Mouse (Mus musculus) embryonic facial prominence, embryonic 14.5 days (tissue): ENCODE measurements around the gene Sbf1. TPM values are rescaled to one million over a fixed set of nuclear protein-coding genes. Genes with fewer than 3 reads are reported as not detected.

Experiments used
- ATAC-seq: fragments of 200-750 bp; cut with Nextera tagmentation; 2 replicates; pipeline ENCODE4 v1.8.0; 2017; ENCODE audit warnings: low read depth, moderate number of reproducible peaks, moderate TSS enrichment
- DNase-seq: peaks from one replicate; pipeline ENCODE4 v3.0.0-alpha.2; 2015; ENCODE audit warnings: low spot score
- H3K27ac ChIP-seq: fragments of 300-500 bp; sonication (generic); replicated peaks from 2 replicates; pipeline ENCODE4 v1.5.1; 2014; ENCODE audit warnings: low read depth, mild to moderate bottlenecking, low read length, moderate library complexity
- H3K27me3 ChIP-seq: fragments of 300-500 bp; sonication (generic); replicated peaks from 2 replicates; pipeline ENCODE4 v1.6.1; 2014; ENCODE audit warnings: low read length; ENCODE audit not compliant: control insufficient read depth, insufficient read depth
- H3K36me3 ChIP-seq: fragments of 300-500 bp; sonication (generic); 2 replicates; pipeline ENCODE4 v1.6.1; 2014; ENCODE audit warnings: low read length, mixed read lengths; ENCODE audit not compliant: control insufficient read depth, insufficient read depth
- H3K4me1 ChIP-seq: fragments of 300-500 bp; sonication (generic); 2 replicates; pipeline ENCODE4 v1.6.1; 2014; ENCODE audit warnings: antibody characterized with exemption, low read length; ENCODE audit not compliant: control insufficient read depth, insufficient read depth
- H3K4me2 ChIP-seq: fragments of 300-500 bp; sonication (generic); 2 replicates; pipeline ENCODE4 v1.6.1; 2014; ENCODE audit warnings: low read depth, mild to moderate bottlenecking, low read length, moderate library complexity, mixed read lengths
- H3K4me3 ChIP-seq: fragments of 300-500 bp; sonication (generic); 2 replicates; pipeline ENCODE4 v1.5.1; 2014; ENCODE audit warnings: low read depth, mild to moderate bottlenecking, low read length
- H3K9ac ChIP-seq: fragments of 300-500 bp; sonication (generic); 2 replicates; pipeline ENCODE4 v1.6.1; 2014; ENCODE audit warnings: low read depth, mild to moderate bottlenecking, low read length, moderate library complexity, mixed read lengths
- H3K9me3 ChIP-seq: fragments of 300-500 bp; sonication (generic); 2 replicates; pipeline ENCODE4 v1.6.1; 2016; ENCODE audit warnings: low read length; ENCODE audit not compliant: control insufficient read depth
- WGBS: fragments of 180-500 bp; shearing (Covaris S2); extraction: QIAGEN DNeasy Blood & Tissue Kit; methylation state at CpG from one replicate; pipeline ENCODE4 v1.1.7; 2014; 5-methylcytosine and 5-hydroxymethylcytosine counted together
- polyA plus RNA-seq: library from polyadenylated mRNA; unstranded; fragments of >200 nt; fragmentation: Nextera tagmentation; extraction: Ambion mirVana; gene quantifications from 2 replicates; pipeline ENCODE4 v1.2.1, GENCODE M21; 2014

Sbf1 gene
- polyA plus RNA-seq, 1 experiment from 2014 or later, result 65.6 TPM

DNA sequence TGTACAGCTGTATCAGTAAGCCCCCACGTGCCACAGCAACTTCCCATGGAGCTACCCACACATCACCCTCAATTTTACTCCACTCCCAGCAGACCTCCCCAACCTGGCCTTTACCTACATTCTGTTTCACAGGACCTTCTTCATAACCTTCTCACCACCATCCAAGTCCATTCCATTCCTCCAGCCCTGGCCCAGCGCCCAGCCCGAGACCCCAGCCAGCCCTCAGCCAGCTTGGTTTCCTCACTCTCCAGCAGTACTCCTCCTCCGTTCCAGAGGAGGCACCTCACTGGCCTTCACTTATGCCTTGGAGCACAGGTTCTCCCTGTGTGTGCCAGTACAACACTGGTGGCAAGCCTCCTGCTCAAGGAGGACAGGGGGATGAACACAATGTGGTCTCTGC lies 1.8 kb downstream of the Sbf1 start:
- H3K27ac ChIP-seq, result no peak overlapping the region
- H3K9ac ChIP-seq, result 0 out of 2 replicates have a peak overlapping the region, but pooled peaks have one; percentile 82
- H3K4me3 ChIP-seq, result no peak overlapping the region
- H3K27me3 ChIP-seq, result no peaks in the 10 kb centered on the region
- ATAC-seq, result no peak
- H3K36me3 ChIP-seq, result no peaks in the 10 kb centered on the region
- no peaks in the 10 kb centered on the region for H3K9me3 ChIP-seq
- peak overlapping the region; percentile 93; the same call in 1 of the 2 replicates for H3K4me2 ChIP-seq
- H3K4me1 ChIP-seq, result peaks cover 15% of the 10 kb centered on the region
- no peak for DNase-seq
- 67% methylated on average over 4 of the region's 4 CpGs for WGBS

GRCm38 (mm10) chr15:89309962-89310498 lies 5.1 kb downstream of the Sbf1 start:
- H3K4me2 ChIP-seq, result no peak overlapping the region
- ATAC-seq (no peak), DNase-seq (peak; percentile 17)
- no peaks in the 10 kb centered on the region for H3K27me3 ChIP-seq
- H3K36me3 ChIP-seq, result peaks cover 17% of the 10 kb centered on the region
- H3K9ac ChIP-seq, result no peak overlapping the region
- H3K27ac ChIP-seq, result no peak overlapping the region
- H3K4me3 ChIP-seq, result no peak overlapping the region
- 59% methylated on average over 4 of the region's 6 CpGs for WGBS
- H3K9me3 ChIP-seq, result no peaks in the 10 kb centered on the region
- H3K4me1 ChIP-seq, result peaks cover 15% of the 10 kb centered on the region

- WGBS, result 74% methylated on average over 7 of the region's 7 CpGs
- H3K9me3 ChIP-seq, result no peaks in the 10 kb centered on the region
Measured at GRCm38 (mm10) chr15:89308406-89309139, 6.5 kb downstream of the Sbf1 start.

GRCm38 (mm10) chr15:89307461-89307860 lies 7.7 kb downstream of the Sbf1 start:
- DNase-seq, result no peak
- Histone ChIP-seq H3K4me2 (no peak overlapping the region), H3K27ac (no peak overlapping the region), H3K9ac (no peak overlapping the region), H3K36me3 (peaks cover 41% of the 10 kb centered on the region), H3K27me3 (no peaks in the 10 kb centered on the region), H3K4me1 (no peaks in the 10 kb centered on the region), H3K9me3 (no peaks in the 10 kb centered on the region), H3K4me3 (no peak overlapping the region)
- 90% methylated on average over 13 of the region's 13 CpGs for WGBS
- no peak for ATAC-seq

More at GRCm38 (mm10) chr15:89308406-89309139, 6.5 kb downstream of the Sbf1 start:
- no peaks in the 10 kb centered on the region for H3K27me3 ChIP-seq
- DNase-seq (no peak), ATAC-seq (no peak)
- no peak overlapping the region for H3K4me2 ChIP-seq
- H3K4me3 ChIP-seq, result no peak overlapping the region
- H3K9ac ChIP-seq, result no peak overlapping the region
- H3K36me3 ChIP-seq, result peaks cover 30% of the 10 kb centered on the region
- peaks cover 8% of the 10 kb centered on the region; the same call in 1 of the 2 replicates for H3K4me1 ChIP-seq
- no peak overlapping the region for H3K27ac ChIP-seq

GRCm38 (mm10) chr15:89305966-89306365 lies 9.1 kb downstream of the Sbf1 start:
- DNase-seq (no peak), ATAC-seq (no peak)
- Histone ChIP-seq H3K4me3 (no peak overlapping the region), H3K4me1 (no peaks in the 10 kb centered on the region), H3K4me2 (no peak overlapping the region), H3K27ac (no peak overlapping the region), H3K36me3 (peaks cover 56% of the 10 kb centered on the region), H3K27me3 (no peaks in the 10 kb centered on the region), H3K9me3 (no peaks in the 10 kb centered on the region), H3K9ac (no peak overlapping the region)
- WGBS, result 56% methylated on average over 1 of the region's 1 CpGs

DNA sequence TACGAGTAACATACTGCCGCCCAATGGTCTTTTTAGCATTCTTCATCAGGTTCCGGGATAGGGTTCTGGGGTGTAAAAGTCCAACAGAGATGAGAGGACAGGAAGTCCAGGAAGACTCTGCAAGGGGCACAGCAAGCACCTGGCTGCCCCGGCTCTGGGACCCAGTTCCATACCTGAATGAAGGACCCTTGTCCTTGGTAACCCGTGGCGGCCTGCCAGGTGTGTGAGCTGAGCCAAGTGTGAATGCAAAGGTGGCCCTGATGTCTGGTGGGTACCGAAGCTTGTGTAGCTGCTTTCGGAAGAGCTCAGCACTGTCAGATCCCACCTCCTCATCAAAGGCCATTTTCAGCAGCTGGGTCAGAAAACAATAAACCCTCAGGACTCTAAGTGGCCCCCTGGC lies 14.5 kb downstream of the Sbf1 start:
- ATAC-seq (no peak), DNase-seq (no peak)
- Histone ChIP-seq H3K27ac (no peak overlapping the region), H3K9ac (no peak overlapping the region), H3K9me3 (no peaks in the 10 kb centered on the region), H3K4me2 (no peak overlapping the region), H3K27me3 (no peaks in the 10 kb centered on the region), H3K4me3 (no peak overlapping the region), H3K36me3 (peaks cover 91% of the 10 kb centered on the region), H3K4me1 (no peaks in the 10 kb centered on the region)
- WGBS, result 97% methylated on average over 8 of the region's 8 CpGs

DNA sequence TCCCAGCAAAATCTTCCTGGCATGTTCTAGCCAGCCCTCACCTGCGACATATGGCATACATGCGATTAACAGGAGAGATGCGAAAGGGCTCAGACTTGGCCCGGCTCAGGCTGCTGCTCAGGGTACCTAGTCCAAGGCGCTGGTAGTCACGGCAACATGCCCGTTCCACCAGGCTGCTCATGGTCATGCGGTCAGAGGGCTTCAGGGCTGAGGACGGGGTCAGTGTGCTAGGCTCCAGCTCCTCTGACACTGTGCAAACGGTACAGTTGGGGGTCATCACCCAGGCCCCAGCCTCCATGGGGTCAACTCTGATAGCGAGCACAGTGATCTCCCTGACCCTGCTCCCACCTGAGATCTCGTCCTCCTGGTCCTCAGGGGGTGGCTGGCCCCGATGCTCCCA lies 14.9 kb downstream of the Sbf1 start:
- H3K9ac ChIP-seq, result no peak overlapping the region
- no peak overlapping the region for H3K4me2 ChIP-seq
- no peaks in the 10 kb centered on the region for H3K9me3 ChIP-seq
- no peaks in the 10 kb centered on the region for H3K27me3 ChIP-seq
- H3K4me3 ChIP-seq, result no peak overlapping the region
- ATAC-seq (no peak), DNase-seq (no peak)
- peaks cover 91% of the 10 kb centered on the region for H3K36me3 ChIP-seq
- H3K27ac ChIP-seq, result no peak overlapping the region
- WGBS, result 93% methylated on average over 13 of the region's 13 CpGs
- H3K4me1 ChIP-seq, result no peaks in the 10 kb centered on the region

DNA sequence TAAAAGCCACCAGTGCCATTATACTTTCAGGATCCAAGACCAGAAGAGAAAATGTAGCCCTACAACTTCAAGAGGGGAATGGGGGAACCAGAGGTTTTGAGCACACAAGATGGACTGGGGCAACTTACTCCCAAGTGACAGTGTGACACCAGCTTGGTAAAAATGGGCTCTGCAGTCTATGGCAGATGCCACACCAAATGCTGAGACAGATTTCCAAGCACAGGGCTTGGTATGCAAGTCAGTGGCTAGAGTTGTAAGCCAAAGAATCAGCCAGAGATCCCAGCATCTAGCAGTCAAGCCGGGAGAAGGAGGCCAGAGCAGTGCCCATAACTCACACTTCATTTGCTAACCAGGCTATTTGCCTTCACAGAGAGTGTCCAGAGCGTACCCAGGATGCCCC lies 17.4 kb downstream of the Sbf1 start:
- 95% methylated on average over 2 of the region's 2 CpGs for WGBS
- Histone ChIP-seq H3K36me3 (peaks cover 93% of the 10 kb centered on the region), H3K27me3 (no peaks in the 10 kb centered on the region)

DNA sequence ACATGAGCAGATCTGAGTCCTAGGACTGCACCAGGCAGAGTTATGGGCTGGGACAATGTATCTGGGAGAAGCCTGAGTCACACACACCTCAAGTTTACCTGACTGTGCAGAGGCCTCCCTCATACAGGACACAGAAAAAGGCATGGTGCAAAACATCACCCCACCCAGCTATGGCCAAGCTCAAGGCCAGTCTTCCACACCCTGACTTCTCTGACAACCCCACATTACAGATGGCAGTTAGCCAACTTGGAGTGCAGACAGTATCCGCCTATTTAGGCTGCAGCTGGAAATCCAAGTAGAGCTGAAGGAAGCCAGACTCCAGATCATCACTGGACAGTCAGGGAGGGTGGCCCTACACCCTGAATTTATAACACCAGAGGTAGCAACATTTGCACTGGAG lies 18.6 kb downstream of the Sbf1 start:
- Histone ChIP-seq H3K9ac (no peak overlapping the region), H3K4me1 (no peaks in the 10 kb centered on the region), H3K4me3 (no peak overlapping the region), H3K36me3 (peaks cover 93% of the 10 kb centered on the region), H3K4me2 (no peak overlapping the region), H3K27ac (no peak overlapping the region), H3K27me3 (no peaks in the 10 kb centered on the region), H3K9me3 (no peaks in the 10 kb centered on the region)
- WGBS, result 74% methylated on average over 1 of the region's 1 CpGs
- DNase-seq (peak; percentile 59), ATAC-seq (0 out of 2 replicates have a peak, but pooled peaks have one; percentile 19)

More for the DNA sequence above, 17.4 kb downstream of the Sbf1 start:
- Histone ChIP-seq H3K27ac (no peak overlapping the region), H3K9ac (no peak overlapping the region), H3K4me3 (no peak overlapping the region), H3K4me1 (no peaks in the 10 kb centered on the region), H3K4me2 (no peak overlapping the region), H3K9me3 (no peaks in the 10 kb centered on the region)
- no peak for DNase-seq
- no peak for ATAC-seq
